Comparison of ENCODE assay signal across 8 mouse cellular contexts in the genomic region with DNA sequence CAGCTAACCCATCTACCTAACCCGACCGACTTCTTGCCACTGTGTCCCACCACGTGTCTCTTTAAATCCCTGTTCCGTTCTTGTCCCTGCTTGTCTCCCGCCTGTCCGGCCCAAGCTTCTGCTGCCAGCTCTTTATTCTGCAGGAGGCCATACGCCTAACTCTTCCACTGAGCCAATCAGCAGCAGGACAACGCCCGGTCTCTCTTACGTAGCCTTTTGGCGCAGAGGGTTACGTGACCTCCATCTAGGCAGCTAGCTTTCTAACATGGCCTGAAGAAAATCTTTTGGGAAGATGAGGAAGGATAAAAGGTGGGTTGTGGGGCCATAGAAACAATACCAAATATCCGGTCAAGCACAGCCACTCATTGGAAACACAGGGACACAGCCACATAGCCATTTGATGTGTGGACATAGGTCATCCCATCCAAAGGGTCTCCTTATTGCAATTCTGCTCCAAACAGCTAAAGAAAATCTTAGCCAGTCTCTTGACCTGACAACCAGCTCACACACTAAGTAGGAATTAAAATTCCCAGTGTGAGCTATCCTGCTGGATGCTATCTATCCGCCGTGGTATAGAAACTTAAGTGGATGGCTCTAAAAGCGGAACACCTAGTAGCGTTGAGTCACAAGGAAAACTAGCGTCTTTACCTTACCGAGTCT. TPM values are rescaled to one million over a fixed set of nuclear protein-coding genes. Genes with fewer than 3 reads are reported as not detected.
DNase-seq lines count a peak whose midpoint lies in the region; ATAC-seq lines count a peak whose summit lies in the region.

No protein-coding gene starts in this region.

- peak; percentile 57 for ATAC-seq in activated CD4-positive, CD25-positive, alpha-beta regulatory T cell, adult 4 months
- ATAC-seq in inflammation-experienced regulatory T-cells, adult 6 months, result peak; percentile 66
- peak; percentile 62 for ATAC-seq in megakaryocyte progenitor cell, adult 5-6 weeks (replicated peaks; ENCODE audit: poor library complexity)

- intact Hi-C loops in gastrocnemius, postnatal 14 days (cut with DNase I; ENCODE audit: low total_unique reads), result no loop called here
- intact Hi-C loops in left cerebral cortex, postnatal 10 days (cut with DNase I), result no loop called here

- peak; percentile 92 for DNase-seq in embryo, embryonic 10 days (ENCODE audit: low spot score)
- DNase-seq in gastrocnemius, postnatal 14 days, result peak; percentile 82
- peak; percentile 78 to 83 for DNase-seq in left cerebral cortex, postnatal 10 days (ENCODE audit: extremely low spot score in 1 of 2, low spot score in 2 of 2)
- peak; percentile 58 for DNase-seq in right cerebral cortex, postnatal 4 days
- peak; percentile 86 for DNase-seq in yolk sac, embryonic 10.5 days (ENCODE audit: low spot score)

RNA-seq across cellular contexts. Expression of a gene that starts 0.8 kb away (rescaled TPM):
- polyA plus RNA-seq in activated CD4-positive, CD25-positive, alpha-beta regulatory T cell, adult 4 months (2017; shearing (Covaris generic)), result 1 to 10 TPM; 1.9 to 2.2 TPM
- 10 to 100 TPM; 20.5 to 21.2 TPM for total RNA-seq in gastrocnemius, postnatal 14 days (2021)
- polyA plus RNA-seq in inflammation-experienced regulatory T-cells, adult 6 months (2017; shearing (Covaris generic)), result 1 to 10 TPM; 1.3 to 7.4 (median 5.9) TPM
- total RNA-seq in left cerebral cortex, postnatal 10 days (2021), result 10 to 100 TPM; 34.4 to 37.7 TPM
- total RNA-seq in megakaryocyte progenitor cell, adult 5-6 weeks (2015), result 111 and 118 TPM in 2 replicates
- 114 and 115 TPM in 2 replicates for total RNA-seq in megakaryocyte progenitor cell, adult 5-6 weeks (2017)

RNA-seq across cellular contexts. Expression of a gene that starts 6.1 kb away (rescaled TPM):
- polyA plus RNA-seq in activated CD4-positive, CD25-positive, alpha-beta regulatory T cell, adult 4 months (2017; shearing (Covaris generic)), result 10 to 100 TPM; 23.4 to 32.3 TPM
- 100 to 1,000 TPM; 154 to 189 TPM for total RNA-seq in gastrocnemius, postnatal 14 days (2021)
- 10 to 100 TPM in 1 of 3 experiments, 1 to 10 TPM in 2; 4.8 to 44.5 (median 9.0) TPM for polyA plus RNA-seq in inflammation-experienced regulatory T-cells, adult 6 months (2017; shearing (Covaris generic))
- 100 to 1,000 TPM; 116 to 121 TPM for total RNA-seq in left cerebral cortex, postnatal 10 days (2021)
- 773 and 862 TPM in 2 replicates for total RNA-seq in megakaryocyte progenitor cell, adult 5-6 weeks (2015)
- total RNA-seq in megakaryocyte progenitor cell, adult 5-6 weeks (2017), result 369 and 430 TPM in 2 replicates

RNA-seq across cellular contexts. Expression of a gene that starts 7.2 kb away (rescaled TPM):
- 10 to 100 TPM in 1 of 2 experiments, 1 to 10 TPM in 1; 5.2 to 11.1 TPM for polyA plus RNA-seq in activated CD4-positive, CD25-positive, alpha-beta regulatory T cell, adult 4 months (2017; shearing (Covaris generic))
- total RNA-seq in gastrocnemius, postnatal 14 days (2021), result 100 to 1,000 TPM; 160 to 175 TPM
- polyA plus RNA-seq in inflammation-experienced regulatory T-cells, adult 6 months (2017; shearing (Covaris generic)), result 10 to 100 TPM in 2 of 3 experiments, 1 to 10 TPM in 1; 5.7 to 28.2 (median 20.9) TPM
- total RNA-seq in left cerebral cortex, postnatal 10 days (2021), result 100 to 1,000 TPM; 161 to 194 TPM
- 1,111 and 1,146 TPM in 2 replicates for total RNA-seq in megakaryocyte progenitor cell, adult 5-6 weeks (2015)
- 9,134 and 9,995 TPM in 2 replicates for total RNA-seq in megakaryocyte progenitor cell, adult 5-6 weeks (2017)

RNA-seq across cellular contexts. Expression of a gene that starts 15.9 kb away (rescaled TPM):
- not detected for polyA plus RNA-seq in activated CD4-positive, CD25-positive, alpha-beta regulatory T cell, adult 4 months (2017; shearing (Covaris generic))
- not detected for total RNA-seq in gastrocnemius, postnatal 14 days (2021)
- not detected for polyA plus RNA-seq in inflammation-experienced regulatory T-cells, adult 6 months (2017; shearing (Covaris generic))
- not detected for total RNA-seq in left cerebral cortex, postnatal 10 days (2021)
- 17.3 and 17.9 TPM in 2 replicates for total RNA-seq in megakaryocyte progenitor cell, adult 5-6 weeks (2015)
- 2.8 TPM in 1 of 2 replicates, not detected in the other for total RNA-seq in megakaryocyte progenitor cell, adult 5-6 weeks (2017)

RNA-seq across cellular contexts. Expression of a gene that starts 17.0 kb away (rescaled TPM):
- 10 to 100 TPM in 1 of 2 experiments, not detected in 1; 46.6 TPM for polyA plus RNA-seq in activated CD4-positive, CD25-positive, alpha-beta regulatory T cell, adult 4 months (2017; shearing (Covaris generic))
- total RNA-seq in gastrocnemius, postnatal 14 days (2021), result 10 to 100 TPM in 1 of 2 experiments, 1 to 10 TPM in 1; 3.3 to 12.8 TPM
- polyA plus RNA-seq in inflammation-experienced regulatory T-cells, adult 6 months (2017; shearing (Covaris generic)), result 10 to 100 TPM in 2 of 3 experiments, 1 to 10 TPM in 1; 9.6 to 22.0 (median 11.1) TPM
- total RNA-seq in left cerebral cortex, postnatal 10 days (2021), result 1 to 10 TPM; 2.8 to 6.5 TPM
- not detected in 2 replicates for total RNA-seq in megakaryocyte progenitor cell, adult 5-6 weeks (2015)
- total RNA-seq in megakaryocyte progenitor cell, adult 5-6 weeks (2017), result 7,846 and 10,813 TPM in 2 replicates

Comparison
In these comparisons a context has a peak if more than half of its experiments do, and no peak if none do; other contexts are left out.
1. Peak in every context shown above with its lines: DNase-seq and ATAC-seq.
2. RNA of a gene that starts 7.2 kb away (total RNA-seq): 1,111 to 9,995 TPM in megakaryocyte progenitor cell, adult 5-6 weeks; 161 to 194 TPM in left cerebral cortex, postnatal 10 days and 160 to 175 TPM in gastrocnemius, postnatal 14 days; every median in the first group is over 4 times any median in the second.